Mouse (Mus musculus) hindbrain, embryonic 15.5 days (tissue): ENCODE data around the gene Myh3. TPM values are rescaled to one million over a fixed set of nuclear protein-coding genes. Genes with fewer than 3 reads are reported as not detected.

Experiments
- ATAC-seq: fragments of 200-750 bp; cut with Nextera tagmentation; 2 replicates; pipeline ENCODE4 v1.8.0; 2017; ENCODE audit warnings: low read depth, moderate number of reproducible peaks, moderate TSS enrichment; ENCODE audit not compliant: low FRiP score
- H3K27ac ChIP-seq: fragments of 300-500 bp; sonication (generic); replicated peaks from 2 replicates; pipeline ENCODE4 v1.5.1; 2015; ENCODE audit warnings: mild to moderate bottlenecking, inconsistent platforms
- H3K27me3 ChIP-seq: fragments of 300-500 bp; sonication (generic); 2 replicates; pipeline ENCODE4 v1.6.1; 2015; ENCODE audit warnings: control low read depth, inconsistent platforms
- H3K36me3 ChIP-seq: fragments of 300-500 bp; sonication (generic); 2 replicates; pipeline ENCODE4 v1.6.1; 2015; ENCODE audit warnings: control low read depth, inconsistent platforms
- H3K4me1 ChIP-seq: fragments of 300-500 bp; sonication (generic); replicated peaks from 2 replicates; pipeline ENCODE4 v1.6.1; 2015; ENCODE audit warnings: control low read depth, inconsistent platforms
- H3K4me2 ChIP-seq: fragments of 300-500 bp; sonication (generic); 2 replicates; pipeline ENCODE4 v1.6.1; 2015; ENCODE audit warnings: moderate library complexity, mild to moderate bottlenecking, inconsistent platforms
- H3K4me3 ChIP-seq: fragments of 300-500 bp; sonication (generic); 2 replicates; pipeline ENCODE4 v1.5.1; 2015; ENCODE audit warnings: mild to moderate bottlenecking, inconsistent platforms
- H3K9ac ChIP-seq: fragments of 300-500 bp; sonication (generic); 2 replicates; pipeline ENCODE4 v1.6.1; 2015; ENCODE audit warnings: inconsistent platforms
- H3K9me3 ChIP-seq: fragments of 300-500 bp; sonication (generic); 2 replicates; pipeline ENCODE4 v1.6.1; 2016; ENCODE audit warnings: control low read depth, inconsistent platforms
- WGBS: fragments of 180-500 bp; shearing (Covaris S2); methylation state at CpG from one replicate; pipeline ENCODE4 v1.1.7; 2015; 5-methylcytosine and 5-hydroxymethylcytosine counted together
- polyA plus RNA-seq: library from polyadenylated mRNA; unstranded; fragments of >200 nt; fragmentation: Nextera tagmentation; extraction: Ambion mirVana; gene quantifications from 2 replicates; pipeline ENCODE4 v1.2.1, GENCODE M21; 2015

Gene Myh3
- polyA plus RNA-seq, 1 experiment from 2014 or later: 0.39 TPM

GRCm38 (mm10) chr11:67049256-67049655, 28.8 kb upstream of the Myh3 start:
- Histone ChIP-seq H3K4me1 (peaks cover 27% of the 10 kb centered on the region), H3K4me2 (no peak overlapping the region)
- WGBS: 97% methylated on average over 3 of the region's 3 CpGs

DNA sequence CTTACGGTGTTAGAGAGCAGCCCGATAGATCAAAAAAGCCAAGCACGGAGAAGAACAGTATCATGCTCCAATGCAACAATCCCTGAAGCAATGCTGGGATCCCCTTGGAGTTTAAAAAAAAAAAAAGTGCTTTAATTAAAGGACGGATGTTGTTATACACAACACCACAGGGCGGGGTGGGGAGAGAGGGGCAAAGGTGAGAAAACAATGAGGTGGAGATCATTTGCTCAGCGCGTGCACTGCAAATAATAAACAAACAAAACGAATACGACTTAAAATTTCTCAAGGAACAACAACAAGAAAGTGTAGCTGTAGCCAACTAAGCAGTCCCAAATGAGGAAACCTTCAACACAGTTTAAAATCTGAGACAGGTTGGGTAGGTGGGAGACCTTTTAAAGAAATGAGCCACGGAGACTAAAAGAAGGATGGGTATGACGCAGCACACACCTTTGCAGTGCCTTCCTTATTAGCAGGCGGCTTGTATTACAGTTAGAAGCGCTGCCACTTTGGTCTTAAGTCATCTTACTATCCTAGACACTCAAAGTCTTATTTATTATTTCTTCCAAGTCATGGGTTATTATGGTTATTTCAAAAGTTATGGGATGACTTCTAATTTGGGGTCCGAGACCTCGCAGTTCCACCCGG, 26.3 kb upstream of the Myh3 start:
- H3K4me1 ChIP-seq: peaks cover 29% of the 10 kb centered on the region
- peak overlapping the region; percentile 77 for H3K9ac ChIP-seq
- 9% methylated on average over 16 of the region's 16 CpGs for WGBS
- peak; percentile 38; the same call in 1 of the 2 replicates for ATAC-seq
- no peaks in the 10 kb centered on the region for H3K27me3 ChIP-seq
- H3K27ac ChIP-seq: peak overlapping the region; percentile 83
- H3K4me2 ChIP-seq: peak overlapping the region; percentile 70
- peaks cover 22% of the 10 kb centered on the region for H3K36me3 ChIP-seq
- peak overlapping the region; percentile 78 for H3K4me3 ChIP-seq
- no peaks in the 10 kb centered on the region for H3K9me3 ChIP-seq

More at GRCm38 (mm10) chr11:67049256-67049655, 28.8 kb upstream of the Myh3 start:
- Histone ChIP-seq H3K4me3 (no peak overlapping the region), H3K27me3 (no peaks in the 10 kb centered on the region), H3K36me3 (peaks cover 9% of the 10 kb centered on the region; the same call in 1 of the 2 replicates), H3K9me3 (no peaks in the 10 kb centered on the region), H3K9ac (no peak overlapping the region), H3K27ac (no peak overlapping the region)
- ATAC-seq: no peak

- Histone ChIP-seq H3K36me3 (peaks cover 28% of the 10 kb centered on the region), H3K27ac (peak within 1 kb of the TSS; percentile 83), H3K4me2 (peak within 1 kb of the TSS; percentile 70), H3K4me3 (peak within 1 kb of the TSS; percentile 78), H3K9me3 (no peaks in the 10 kb centered on the region), H3K9ac (peak within 1 kb of the TSS; percentile 77), H3K27me3 (no peaks in the 10 kb centered on the region), H3K4me1 (peaks cover 29% of the 10 kb centered on the region)
- peak; percentile 95 for ATAC-seq
- WGBS: 0% methylated on average over 50 of the region's 50 CpGs
Measured at GRCm38 (mm10) chr11:67052321-67052952, 25.7 kb upstream of the Myh3 start, which contains the start of the genes Adprm and Sco1. TSS of gene Adprm (minus strand) at chr11:67052594. TSS of gene Sco1 (plus strand) at chr11:67052670.

DNA sequence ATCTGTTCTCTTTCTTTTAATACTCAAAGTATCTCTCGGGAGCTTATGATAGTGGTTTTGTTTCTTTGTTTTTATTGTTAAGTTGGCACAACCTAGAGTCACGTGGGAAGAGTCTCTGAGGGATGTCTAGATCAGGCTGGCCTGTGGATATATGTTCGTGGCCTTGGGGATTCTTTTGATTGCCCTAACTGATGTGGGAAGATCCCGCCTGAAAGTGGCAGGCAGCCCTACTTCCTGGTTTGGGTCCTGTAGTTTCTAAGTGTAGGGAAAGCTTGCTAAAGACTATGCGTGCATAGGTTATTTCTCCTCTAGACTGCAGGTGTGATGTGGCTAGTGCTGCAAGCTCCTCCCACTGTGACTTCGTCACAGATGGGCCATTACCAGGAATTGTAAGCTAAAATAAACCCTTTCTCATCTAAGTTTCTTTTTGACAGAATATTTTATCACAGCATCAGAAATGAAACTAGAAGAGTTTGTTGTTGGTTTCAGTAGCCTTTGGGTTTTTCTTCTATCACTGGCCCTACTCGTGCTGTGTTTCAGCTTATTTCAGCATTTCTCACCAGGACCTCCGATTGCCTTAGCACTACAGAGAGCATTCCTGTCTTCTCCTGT, 23.2 kb upstream of the Myh3 start:
- ATAC-seq: no peak
- WGBS: 92% methylated on average over 8 of the region's 8 CpGs
- no peak overlapping the region for H3K4me2 ChIP-seq
- no peak overlapping the region for H3K9ac ChIP-seq
- no peaks in the 10 kb centered on the region for H3K27me3 ChIP-seq
- H3K4me1 ChIP-seq: peaks cover 29% of the 10 kb centered on the region
- H3K4me3 ChIP-seq: no peak overlapping the region
- H3K9me3 ChIP-seq: no peaks in the 10 kb centered on the region
- peaks cover 44% of the 10 kb centered on the region for H3K36me3 ChIP-seq
- H3K27ac ChIP-seq: no peak overlapping the region

- 93% methylated on average over 2 of the region's 2 CpGs for WGBS
- Histone ChIP-seq H3K9me3 (no peaks in the 10 kb centered on the region), H3K4me1 (no peaks in the 10 kb centered on the region), H3K27me3 (no peaks in the 10 kb centered on the region), H3K27ac (no peak overlapping the region), H3K9ac (no peak overlapping the region), H3K4me3 (no peak overlapping the region), H3K36me3 (peaks cover 84% of the 10 kb centered on the region), H3K4me2 (no peak overlapping the region)
- ATAC-seq: no peak
Measured at GRCm38 (mm10) chr11:67061311-67061710, 16.8 kb upstream of the Myh3 start.

DNA sequence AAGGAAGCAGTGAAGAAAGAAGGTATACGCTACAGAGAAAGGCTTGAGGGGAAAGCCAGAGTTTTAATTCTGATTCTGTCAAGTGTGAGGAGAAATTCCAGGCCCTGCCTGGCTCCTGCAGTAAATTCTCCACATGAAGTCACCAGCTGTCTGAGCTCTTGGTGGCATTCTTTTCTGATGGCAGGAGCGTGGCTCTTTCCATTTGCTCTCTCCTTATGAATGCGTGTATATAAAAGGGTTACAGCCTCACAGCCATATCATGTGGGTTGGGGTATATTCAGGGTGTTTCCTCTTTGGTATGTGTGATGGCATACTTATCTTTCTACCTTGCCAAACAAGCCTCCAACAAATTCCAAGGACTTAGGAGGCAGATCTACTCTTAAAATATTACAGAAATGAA, 15.4 kb upstream of the Myh3 start:
- H3K9ac ChIP-seq: no peak overlapping the region
- H3K4me3 ChIP-seq: no peak overlapping the region
- 90% methylated on average over 3 of the region's 3 CpGs for WGBS
- no peak for ATAC-seq
- no peak overlapping the region for H3K27ac ChIP-seq
- no peaks in the 10 kb centered on the region for H3K9me3 ChIP-seq
- no peak overlapping the region for H3K4me2 ChIP-seq
- H3K36me3 ChIP-seq: peaks cover 74% of the 10 kb centered on the region
- no peaks in the 10 kb centered on the region for H3K27me3 ChIP-seq
- no peaks in the 10 kb centered on the region for H3K4me1 ChIP-seq

DNA sequence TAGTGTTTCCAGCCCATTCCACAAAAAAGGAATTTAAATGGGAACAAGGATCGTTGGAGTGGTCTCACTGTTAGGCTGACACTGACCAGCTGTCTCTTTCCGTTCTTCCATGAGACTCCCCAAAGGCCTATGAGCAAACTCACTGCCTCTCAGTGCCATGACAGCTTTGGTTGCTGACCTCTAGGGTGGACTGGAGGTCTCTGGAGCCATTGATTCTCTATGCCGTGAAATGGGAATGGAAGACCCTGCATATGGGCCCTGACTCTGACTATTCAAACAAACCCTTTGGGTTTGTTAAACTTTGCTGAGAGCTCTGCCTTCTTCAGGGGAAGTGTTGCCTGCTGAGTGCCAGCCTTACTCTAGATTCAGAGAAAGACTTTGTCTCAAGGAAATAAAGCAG, 10.4 kb upstream of the Myh3 start:
- 84% methylated on average over 3 of the region's 3 CpGs for WGBS
- Histone ChIP-seq H3K9me3 (no peaks in the 10 kb centered on the region), H3K4me3 (no peak overlapping the region), H3K27ac (no peak overlapping the region), H3K36me3 (peaks cover 36% of the 10 kb centered on the region), H3K9ac (no peak overlapping the region), H3K4me2 (no peak overlapping the region), H3K4me1 (no peaks in the 10 kb centered on the region), H3K27me3 (no peaks in the 10 kb centered on the region)
- ATAC-seq: no peak

DNA sequence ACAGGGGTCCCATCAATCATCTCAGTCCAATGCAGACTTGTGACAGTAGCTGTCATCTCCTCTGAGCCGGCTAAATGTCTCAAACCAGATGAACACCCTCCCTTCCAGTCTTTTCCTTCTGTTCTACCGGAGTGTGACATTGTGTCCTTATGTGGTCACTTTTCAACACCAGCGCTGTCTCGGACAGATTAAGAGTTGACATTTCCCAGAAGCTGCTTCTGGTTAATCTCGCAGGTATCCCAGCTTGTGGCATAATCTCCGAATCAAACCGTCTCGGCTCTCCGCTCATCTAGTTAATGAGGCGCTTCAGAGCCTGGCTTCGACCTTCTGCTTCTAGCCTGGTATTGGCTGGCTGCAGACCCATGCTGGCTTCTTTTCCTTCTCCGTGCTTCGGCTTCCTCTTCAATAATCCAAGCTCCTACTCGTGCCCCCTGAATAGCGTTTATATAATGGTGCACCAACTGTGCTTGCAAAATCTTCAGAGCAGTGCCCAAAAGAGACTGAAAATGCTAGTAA, 5.4 kb upstream of the Myh3 start:
- 58% methylated on average over 15 of the region's 15 CpGs for WGBS
- no peaks in the 10 kb centered on the region for H3K27me3 ChIP-seq
- H3K9ac ChIP-seq: no peak overlapping the region
- ATAC-seq: no peak
- no peaks in the 10 kb centered on the region for H3K36me3 ChIP-seq
- H3K27ac ChIP-seq: no peak overlapping the region
- no peaks in the 10 kb centered on the region for H3K4me1 ChIP-seq
- no peak overlapping the region for H3K4me3 ChIP-seq
- H3K4me2 ChIP-seq: no peak overlapping the region
- no peaks in the 10 kb centered on the region for H3K9me3 ChIP-seq

GRCm38 (mm10) chr11:67075036-67075435, 3.1 kb upstream of the Myh3 start:
- 24% methylated on average over 3 of the region's 3 CpGs for WGBS
- no peak for ATAC-seq
- Histone ChIP-seq H3K27ac (no peak overlapping the region), H3K27me3 (no peaks in the 10 kb centered on the region), H3K36me3 (no peaks in the 10 kb centered on the region), H3K4me3 (no peak overlapping the region), H3K4me2 (no peak overlapping the region), H3K9ac (no peak overlapping the region), H3K9me3 (no peaks in the 10 kb centered on the region), H3K4me1 (peaks cover 3% of the 10 kb centered on the region; the same call in 1 of the 2 replicates)

- Histone ChIP-seq H3K9me3 (no peaks in the 10 kb centered on the region), H3K9ac (no peak overlapping the region), H3K27ac (no peak overlapping the region), H3K4me3 (no peak overlapping the region), H3K36me3 (no peaks in the 10 kb centered on the region), H3K4me1 (peaks cover 5% of the 10 kb centered on the region; the same call in 1 of the 2 replicates), H3K4me2 (no peak overlapping the region), H3K27me3 (no peaks in the 10 kb centered on the region)
- ATAC-seq: no peak
- WGBS: 92% methylated on average over 5 of the region's 5 CpGs
Measured at GRCm38 (mm10) chr11:67076781-67077180, 1.3 kb upstream of the Myh3 start.

GRCm38 (mm10) chr11:67077435-67077834, 665 bp upstream of the Myh3 start:
- Histone ChIP-seq H3K9me3 (no peaks in the 10 kb centered on the region), H3K4me2 (no peak overlapping the region), H3K4me3 (no peak overlapping the region), H3K27me3 (no peaks in the 10 kb centered on the region), H3K4me1 (peaks cover 5% of the 10 kb centered on the region; the same call in 1 of the 2 replicates), H3K27ac (no peak overlapping the region), H3K9ac (no peak overlapping the region), H3K36me3 (no peaks in the 10 kb centered on the region)
- no peak for ATAC-seq
- 37% methylated on average over 3 of the region's 3 CpGs for WGBS

DNA sequence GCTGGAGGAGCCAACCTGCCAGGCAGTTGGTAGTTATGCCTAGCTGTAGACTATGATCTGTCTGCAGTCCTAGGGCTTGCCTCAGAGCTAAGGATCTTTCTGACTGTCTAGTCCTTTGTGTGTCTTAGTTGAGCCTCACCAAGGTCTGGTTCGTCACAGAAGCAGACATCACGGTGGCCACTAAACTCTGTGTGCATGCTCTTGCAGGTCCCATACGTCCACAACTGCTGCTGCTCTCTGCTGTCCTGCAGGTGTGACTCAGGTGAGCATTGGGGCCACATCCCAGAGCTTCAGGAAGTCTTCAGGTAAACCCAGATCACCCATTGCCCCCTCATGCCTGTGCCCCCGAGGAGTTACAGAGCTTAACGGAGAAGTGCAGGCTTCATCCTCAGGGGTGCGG, 788 bp downstream of the Myh3 start:
- Histone ChIP-seq H3K36me3 (no peaks in the 10 kb centered on the region), H3K4me3 (no peak overlapping the region), H3K9ac (no peak overlapping the region), H3K4me2 (no peak overlapping the region), H3K4me1 (peaks cover 5% of the 10 kb centered on the region; the same call in 1 of the 2 replicates), H3K9me3 (no peaks in the 10 kb centered on the region), H3K27ac (no peak overlapping the region), H3K27me3 (peaks cover 4% of the 10 kb centered on the region)
- ATAC-seq: no peak
- WGBS: 91% methylated on average over 6 of the region's 6 CpGs
